Mouse (Mus musculus) layer of hippocampus, postnatal 36 days (tissue): ENCODE measurements around the gene Gpr174. TPM values are rescaled to one million over a fixed set of nuclear protein-coding genes. Genes with fewer than 3 reads are reported as not detected.
"Not testable (repeated sequence)": the region's sequence is repeated elsewhere in the genome, so short reads cannot be mapped to it uniquely, and the experiment has no call there.

Experiments used
- DNase-seq, 2 experiments: peaks; one replicate each; pipeline ENCODE4 v3.0.0; 2022
- total RNA-seq, 2 experiments: library from RNA; stranded (reverse); gene quantifications; 2 replicates each; pipeline ENCODE4 v1.2.3; 2021

The Gpr174 gene
- total RNA-seq: not detected

GRCm38 (mm10) chrX:107255486-107256227, at the start of gene Gpr174:
Gpr174 (plus strand) TSS chrX:107255878.
- DNase-seq: no peak

- DNase-seq: no peak
These were observed 38.0 kb upstream of the Gpr174 start for GRCm38 (mm10) chrX:107217577-107218090.

GRCm38 (mm10) chrX:107224846-107225245, 30.8 kb upstream of the Gpr174 start:
- no peak for DNase-seq

- no peak for DNase-seq
These were observed 24.5 kb upstream of the Gpr174 start for GRCm38 (mm10) chrX:107231214-107231613.

- no peak for DNase-seq
These were observed 21.0 kb upstream of the Gpr174 start for GRCm38 (mm10) chrX:107234655-107235054.

- DNase-seq: no peak
These were observed 19.2 kb upstream of the Gpr174 start for GRCm38 (mm10) chrX:107236461-107236860.

- no peak for DNase-seq
These were observed 5.3 kb upstream of the Gpr174 start for GRCm38 (mm10) chrX:107250390-107250789.

- no peak for DNase-seq
These were observed 8.9 kb downstream of the Gpr174 start for GRCm38 (mm10) chrX:107264619-107265018.

- no peak for DNase-seq
These were observed 21.9 kb downstream of the Gpr174 start for GRCm38 (mm10) chrX:107277606-107278005.

GRCm38 (mm10) chrX:107284211-107284610, 28.5 kb downstream of the Gpr174 start:
- DNase-seq: no peak

GRCm38 (mm10) chrX:107297861-107298260, 42.2 kb downstream of the Gpr174 start:
- not testable (repeated sequence) for DNase-seq

GRCm38 (mm10) chrX:107298761-107299160, 43.1 kb downstream of the Gpr174 start:
- DNase-seq: no peak

GRCm38 (mm10) chrX:107306492-107306891, 50.8 kb downstream of the Gpr174 start:
- no peak for DNase-seq

GRCm38 (mm10) chrX:107312533-107312932, 56.9 kb downstream of the Gpr174 start:
- no peak for DNase-seq

GRCm38 (mm10) chrX:107325697-107326381, 70.2 kb downstream of the Gpr174 start:
- DNase-seq: no peak

- no peak for DNase-seq
These were observed 74.2 kb downstream of the Gpr174 start for GRCm38 (mm10) chrX:107329849-107330248.

GRCm38 (mm10) chrX:107336609-107337008, 80.9 kb downstream of the Gpr174 start:
- DNase-seq: no peak

- DNase-seq: no peak
These were observed 86.3 kb downstream of the Gpr174 start for GRCm38 (mm10) chrX:107341980-107342379.

Other genes starting within 250 kb of the Gpr174 start
- not detected for gene P2ry10, start 167.4 kb upstream of the Gpr174 start, total RNA-seq
- gene P2ry10b, start 107.0 kb upstream of the Gpr174 start, total RNA-seq: under 1 TPM; 0.47 to 0.56 TPM
- gene Itm2a, start 147.5 kb downstream of the Gpr174 start, total RNA-seq: 10 to 100 TPM; 41.8 to 47.4 TPM